ENCODE assay signal across 19 mouse cellular contexts in the genomic region with DNA sequence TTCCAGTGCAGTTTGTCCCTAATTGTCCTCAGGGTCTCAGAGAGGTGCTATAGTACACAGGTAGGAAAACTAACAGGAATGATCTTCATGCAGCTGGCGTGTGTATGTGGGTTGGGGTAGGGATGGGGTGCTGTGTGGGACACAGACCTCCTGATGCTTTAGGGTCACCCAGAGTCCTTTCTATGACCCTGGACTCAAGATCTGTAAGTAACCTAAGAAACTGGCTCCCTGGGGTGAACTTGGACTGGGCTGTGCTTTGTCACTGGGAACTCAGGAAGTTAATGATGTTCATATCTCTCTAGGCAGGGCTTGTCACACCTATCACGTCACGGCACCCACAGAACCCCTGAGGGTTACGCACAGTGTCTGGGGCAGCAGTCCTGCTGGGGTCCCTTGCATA. TPM values are rescaled to one million over a fixed set of nuclear protein-coding genes. Genes with fewer than 3 reads are reported as not detected.
DNase-seq lines count a peak whose midpoint lies in the region; ATAC-seq and TF ChIP-seq lines count a peak whose summit lies in the region.
"Had no signal": no experiment of that assay in that cellular context is flagged by ENCODE, and none has a peak within 500 bp of the region (broad histone marks: within the 10 kb centered on the region; RNA-seq: fewer than 3 reads in every experiment).

No protein-coding gene starts in this region.

- no peak overlapping the region; the same call in 1 of the 2 replicates for H3K9ac ChIP-seq in forebrain, postnatal 0 days
- H3K9ac ChIP-seq in midbrain, embryonic 11.5 days (ENCODE audit: low read length), result peak overlapping the region; percentile 52; the same call in 1 of the 2 replicates
- no peak overlapping the region for H3K9ac ChIP-seq in liver, postnatal 0 days (replicated peaks)

- H3K4me3 ChIP-seq in testis, adult 2 months (ENCODE audit: control insufficient read depth, low read depth, low read length), result no peak overlapping the region
- H3K4me3 ChIP-seq in forebrain, postnatal 0 days (ENCODE audit: low read depth, low read length), result no peak overlapping the region
- no peak overlapping the region for H3K4me3 ChIP-seq in midbrain, embryonic 11.5 days (ENCODE audit: low read depth, low read length)
- no peak overlapping the region for H3K4me3 ChIP-seq in liver, postnatal 0 days (ENCODE audit: low read depth, low read length)

- TF ChIP-seq POLR2A in testis, adult 2 months (IDR thresholded peaks at IDR 0.05; ENCODE audit: control insufficient read depth, low read depth, low read length), result peak; percentile 40; the same call in 1 of the 2 replicates

- DNase-seq in testis, postnatal 14 days (ENCODE audit: low spot score), result no peak
- no peak for DNase-seq in forebrain, postnatal 0 days
- DNase-seq in midbrain, embryonic 11.5 days (ENCODE audit: low spot score, missing footprints), result no peak
- DNase-seq in liver, postnatal 0 days, result no peak
- no peak for DNase-seq in frontal cortex, postnatal 10 days (ENCODE audit: low spot score in 2 of 2)
- no peak for DNase-seq in heart, postnatal 36 days
- DNase-seq: cerebellum, adult 8-10 months; heart, postnatal 4 days; kidney, adult 2 months; lung, adult 2 months; right cerebral cortex, postnatal 25 days; thymus, postnatal 4 days had no signal

- no peak for TF ChIP-seq EP300 in liver, postnatal 0 days (IDR thresholded peaks at IDR 0.05; ENCODE audit: low read depth)

- TF ChIP-seq CTCF in testis, adult 2 months (IDR thresholded peaks at IDR 0.05; ENCODE audit: control insufficient read depth, insufficient read depth, insufficient replicate concordance, low read depth, low read length), result peak; percentile 2; the same call in 1 of the 2 replicates
- TF ChIP-seq CTCF in forebrain, postnatal 0 days (IDR thresholded peaks at IDR 0.05; ENCODE audit: low read depth), result no peak
- no peak for TF ChIP-seq CTCF in liver, postnatal 0 days (IDR thresholded peaks at IDR 0.05; ENCODE audit: low read depth)

- H3K27ac ChIP-seq in testis, adult 2 months (ENCODE audit: control insufficient read depth, insufficient read depth, low read depth, low read length), result no peak overlapping the region
- H3K27ac ChIP-seq in forebrain, postnatal 0 days (ENCODE audit: low read depth, low read length), result peak overlapping the region; percentile 16; the same call in 1 of the 2 replicates
- H3K27ac ChIP-seq in midbrain, embryonic 11.5 days (ENCODE audit: low read depth, low read length), result no peak overlapping the region
- no peak overlapping the region for H3K27ac ChIP-seq in liver, postnatal 0 days (ENCODE audit: low read depth)

- intact Hi-C loops in heart, postnatal 36 days (cut with DNase I), result no loop called here

- peak overlapping the region; percentile 47 for H3K4me2 ChIP-seq in forebrain, postnatal 0 days (ENCODE audit: low read depth)
- H3K4me2 ChIP-seq in midbrain, embryonic 11.5 days, result peak overlapping the region; percentile 48; the same call in 1 of the 2 replicates
- no peak overlapping the region for H3K4me2 ChIP-seq in liver, postnatal 0 days (ENCODE audit: low read depth, low read length)

- peaks cover 3% of the 10 kb centered on the region; the same call in 1 of the 2 replicates for H3K4me1 ChIP-seq in testis, adult 2 months (ENCODE audit: control insufficient read depth, insufficient read depth, low read length)
- 0 out of 2 replicates have a peak, but pooled peaks cover 4% of the 10 kb centered on the region for H3K4me1 ChIP-seq in forebrain, postnatal 0 days (ENCODE audit: insufficient read depth)
- H3K4me1 ChIP-seq in midbrain, embryonic 11.5 days (ENCODE audit: control insufficient read depth, insufficient read depth, low read length), result no peaks in the 10 kb centered on the region
- H3K4me1 ChIP-seq in liver, postnatal 0 days (ENCODE audit: insufficient read depth), result no peaks in the 10 kb centered on the region

- H3K27me3 ChIP-seq in testis, adult 2 months (ENCODE audit: control insufficient read depth, insufficient read depth, low read length), result no peaks in the 10 kb centered on the region
- no peaks in the 10 kb centered on the region for H3K27me3 ChIP-seq in forebrain, postnatal 0 days (ENCODE audit: insufficient read depth, low read length)
- no peaks in the 10 kb centered on the region for H3K27me3 ChIP-seq in midbrain, embryonic 11.5 days (ENCODE audit: control insufficient read depth, insufficient read depth, low read length)
- H3K27me3 ChIP-seq in liver, postnatal 0 days (ENCODE audit: insufficient read depth, low read length), result 0 out of 2 replicates have a peak, but pooled peaks cover 9% of the 10 kb centered on the region

- H3K9me3 ChIP-seq in forebrain, postnatal 0 days (ENCODE audit: low read length), result no peaks in the 10 kb centered on the region
- no peaks in the 10 kb centered on the region for H3K9me3 ChIP-seq in midbrain, embryonic 11.5 days (ENCODE audit: control insufficient read depth, low read length)
- H3K9me3 ChIP-seq in liver, postnatal 0 days (ENCODE audit: low read length), result no peaks in the 10 kb centered on the region

- WGBS in forebrain, postnatal 0 days, result 54% methylated on average over 4 of the region's 4 CpGs
- 69% methylated on average over 4 of the region's 4 CpGs for whole genome bisulfite sequencing in midbrain, embryonic 11.5 days
- 68% methylated on average over 4 of the region's 4 CpGs for WGBS in liver, postnatal 0 days (ENCODE audit: insufficient replicate concordance)

- ATAC-seq in forebrain, postnatal 0 days, result no peak; the same call in 1 of the 2 replicates
- no peak for ATAC-seq in midbrain, embryonic 11.5 days (ENCODE audit: low FRiP score)
- no peak for ATAC-seq in liver, postnatal 0 days
- no peak for ATAC-seq in activated CD4-positive, CD25-positive, alpha-beta regulatory T cell, adult 4 months

- H3K36me3 ChIP-seq in testis, adult 2 months (ENCODE audit: control insufficient read depth, insufficient read depth, low read length), result no peaks in the 10 kb centered on the region
- H3K36me3 ChIP-seq in forebrain, postnatal 0 days (ENCODE audit: insufficient read depth), result no peaks in the 10 kb centered on the region
- no peaks in the 10 kb centered on the region for H3K36me3 ChIP-seq in midbrain, embryonic 11.5 days (ENCODE audit: control insufficient read depth, insufficient read depth, low read length)
- H3K36me3 ChIP-seq in liver, postnatal 0 days (replicated peaks; ENCODE audit: insufficient read depth, low read length), result no peaks in the 10 kb centered on the region

RNA-seq across cellular contexts. Expression of gene Aym1, which starts 15.4 kb away (rescaled TPM):
- 10.8 and 12.8 TPM in 2 replicates for polyA plus RNA-seq in testis, adult 2 months (2012; rRNA removed)
- total RNA-seq in forebrain, postnatal 0 days (2014; rRNA removed), result not detected in 2 replicates
- not detected in 2 replicates for polyA plus RNA-seq in forebrain, postnatal 0 days (2015; fragmentation: Nextera tagmentation; extraction: Ambion mirVana)
- polyA plus RNA-seq in midbrain, embryonic 11.5 days (2014; fragmentation: Nextera tagmentation; extraction: Ambion mirVana), result not detected in 2 replicates
- not detected in 2 replicates for polyA plus RNA-seq in liver, postnatal 0 days (2015; fragmentation: Nextera tagmentation; extraction: Ambion mirVana)
- polyA plus RNA-seq in activated CD4-positive, CD25-positive, alpha-beta regulatory T cell, adult 4 months (2017; shearing (Covaris generic)), result not detected
- total RNA-seq in heart, postnatal 36 days (2021), result not detected
- total RNA-seq: heart, adult 8-10 months; heart, postnatal 4 days; layer of hippocampus, adult 8-10 months; left cerebral cortex, postnatal 14 days; megakaryocyte-erythroid progenitor cell, adult 5-6 weeks had no signal
- polyA plus RNA-seq: kidney, adult 2 months; lung, adult 2 months; stomach, embryonic 14.5 days had no signal

Comparison
In these comparisons a context has a peak if more than half of its experiments do, and no peak if none do; other contexts are left out.
1. RNA of gene Aym1, which starts 15.4 kb away (polyA plus RNA-seq): 10.8 to 12.8 TPM in testis, adult 2 months; not detected in forebrain, postnatal 0 days, not detected in midbrain, embryonic 11.5 days, not detected in liver, postnatal 0 days and not detected in activated CD4-positive, CD25-positive, alpha-beta regulatory T cell, adult 4 months; every median in the first group is over 10 times any median in the second.